Mouse (Mus musculus) spleen, adult 2 months (tissue): ENCODE measurements around the gene Clint1. TPM values are rescaled to one million over a fixed set of nuclear protein-coding genes. Genes with fewer than 3 reads are reported as not detected.

Experiments used
- DNase-seq, 2 experiments: peaks; one replicate each; pipeline versions ENCODE4 v3.0.0 to v3.0.0-alpha.2; 2012 to 2021; ENCODE audit warnings: low spot score in 2 of 2, low read depth in 1 of 2
- H3K27ac ChIP-seq: fragments of 200-500 bp; 2 replicates; pipeline ENCODE4 v1.5.1; 2012; ENCODE audit warnings: low read length, inconsistent platforms; ENCODE audit not compliant: insufficient read depth
- H3K27me3 ChIP-seq: fragments of 200-500 bp; 2 replicates; pipeline ENCODE4 v1.6.1; 2012; ENCODE audit warnings: mild to moderate bottlenecking, moderate library complexity, low read length, inconsistent platforms; ENCODE audit not compliant: control insufficient read depth, insufficient read depth
- H3K36me3 ChIP-seq: fragments of 200-500 bp; 2 replicates; pipeline ENCODE4 v1.6.1; 2012; ENCODE audit warnings: mild to moderate bottlenecking, low read length, inconsistent platforms; ENCODE audit not compliant: control insufficient read depth, insufficient read depth
- H3K4me1 ChIP-seq: fragments of 200-500 bp; 2 replicates; pipeline ENCODE4 v1.6.1; 2011; ENCODE audit warnings: inconsistent platforms; ENCODE audit not compliant: control insufficient read depth, insufficient read depth, insufficient read length
- H3K4me3 ChIP-seq: fragments of 200-500 bp; 2 replicates; pipeline ENCODE4 v1.5.1; 2011; ENCODE audit warnings: mild to moderate bottlenecking, inconsistent platforms; ENCODE audit not compliant: insufficient read depth, insufficient read length; ENCODE audit errors: extremely low read depth
- CTCF ChIP-seq: fragments of 200-500 bp; IDR thresholded peaks from 2 replicates; pipeline ENCODE4 v1.5.1; 2011; ENCODE audit warnings: mild to moderate bottlenecking, inconsistent platforms; ENCODE audit not compliant: insufficient read depth, insufficient read length, insufficient replicate concordance; ENCODE audit errors: extremely low read depth
- POLR2A ChIP-seq: fragments of 200-500 bp; IDR thresholded peaks from 2 replicates; pipeline ENCODE4 v1.6.1; 2011; ENCODE audit warnings: low read depth, low read length, inconsistent platforms
- WGBS: fragments of 180-500 bp; shearing (Covaris S2); methylation state at CpG from one replicate; pipeline ENCODE4 v1.1.7; 2018; 5-methylcytosine and 5-hydroxymethylcytosine counted together
- polyA plus RNA-seq: library from polyadenylated mRNA; depleted of rRNA; stranded (reverse); fragments of >200 nt; gene quantifications from 2 replicates; pipeline ENCODE4 v1.2.3, GENCODE M21; 2012

The Clint1 gene
- polyA plus RNA-seq, 1 experiment = 41.1 TPM

DNA sequence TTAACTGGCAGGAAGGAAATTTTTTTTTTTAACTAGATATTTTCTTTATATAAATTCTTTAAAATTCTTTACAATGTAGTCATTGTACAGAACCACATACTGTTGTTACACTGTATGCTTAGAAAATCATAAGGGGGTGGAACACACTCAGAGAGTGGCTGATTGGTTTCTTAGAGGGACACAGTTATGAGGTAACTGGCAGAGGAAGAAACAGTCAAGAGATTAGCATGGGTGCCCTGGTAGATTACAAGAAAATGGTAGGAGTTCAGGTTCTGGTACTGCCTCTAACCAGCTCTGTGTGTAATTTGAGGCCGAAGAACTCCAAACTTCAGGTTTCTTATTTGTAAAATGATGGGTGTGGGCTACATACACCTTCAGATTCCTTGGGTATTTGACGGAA lies 2.1 kb downstream of the Clint1 start:
- TF ChIP-seq POLR2A = no peak
- no peak for TF ChIP-seq CTCF
- Histone ChIP-seq H3K36me3 (peaks cover 1% of the 10 kb centered on the region; the same call in 1 of the 2 replicates), H3K27me3 (no peaks in the 10 kb centered on the region), H3K27ac (no peak overlapping the region), H3K4me1 (peaks cover 7% of the 10 kb centered on the region), H3K4me3 (no peak overlapping the region)
- 91% methylated on average over 2 of the region's 2 CpGs for WGBS
- no peak for DNase-seq

DNA sequence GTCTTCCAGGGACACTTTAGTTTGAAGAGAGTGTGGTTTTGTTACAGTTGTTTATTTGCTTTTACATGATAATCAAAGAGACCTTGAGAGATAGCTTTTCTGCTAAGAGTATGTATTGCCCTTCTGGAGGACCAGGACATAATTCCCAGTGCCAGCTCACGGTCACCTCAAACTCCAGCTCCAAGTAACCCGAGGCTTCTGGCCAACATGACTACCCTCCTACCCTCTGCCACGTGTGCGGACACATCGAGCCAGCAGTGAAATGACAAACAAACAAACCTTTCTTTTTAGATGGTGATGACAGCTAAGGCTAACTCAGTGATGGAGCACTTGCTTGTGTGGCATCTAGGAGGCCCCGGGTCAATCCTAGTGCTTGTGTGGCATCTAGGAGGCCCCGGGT lies 2.5 kb downstream of the Clint1 start:
- no peak for DNase-seq
- Histone ChIP-seq H3K27ac (no peak overlapping the region), H3K4me1 (peaks cover 7% of the 10 kb centered on the region), H3K4me3 (no peak overlapping the region), H3K36me3 (peaks cover 1% of the 10 kb centered on the region; the same call in 1 of the 2 replicates), H3K27me3 (no peaks in the 10 kb centered on the region)
- TF ChIP-seq POLR2A (no peak), CTCF (no peak)
- WGBS = 86% methylated on average over 7 of the region's 7 CpGs

DNA sequence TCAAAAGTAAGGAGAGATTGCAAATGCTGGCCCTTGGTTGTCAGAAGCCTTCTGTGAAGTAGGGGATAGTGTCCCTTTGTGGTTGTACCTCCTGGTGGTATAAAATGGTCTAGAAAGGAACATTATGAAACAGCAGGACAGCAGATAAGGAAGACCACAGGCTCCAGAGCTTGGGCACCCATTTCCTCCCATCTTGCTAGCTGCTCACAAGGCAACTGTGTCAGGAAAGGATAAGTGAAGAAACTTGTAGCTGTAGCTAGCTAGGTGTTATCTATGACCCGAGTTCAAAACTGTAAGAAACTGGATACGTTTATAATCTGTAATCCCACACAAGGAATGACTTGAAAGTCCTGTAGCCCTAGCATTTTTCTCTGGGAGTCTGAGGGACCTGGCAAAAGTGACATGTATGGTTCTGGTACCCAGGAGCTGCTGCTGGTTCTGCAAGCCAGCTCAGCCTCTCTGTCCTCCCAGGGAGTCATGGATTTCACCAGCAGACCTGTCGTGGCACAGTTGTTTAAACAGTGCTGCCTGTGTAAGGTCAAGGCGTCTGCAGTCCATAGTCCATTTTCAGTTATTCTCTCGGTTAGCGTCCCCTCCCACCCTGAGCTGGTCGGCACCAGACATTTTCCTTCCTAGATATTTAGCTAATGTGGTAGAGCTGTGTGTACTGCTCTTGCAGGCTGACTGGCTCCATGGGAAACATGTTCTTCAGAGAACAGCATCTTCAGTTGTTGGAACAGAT lies 3.7 kb downstream of the Clint1 start:
- TF ChIP-seq POLR2A (no peak), CTCF (no peak)
- Histone ChIP-seq H3K4me3 (no peak overlapping the region), H3K27ac (no peak overlapping the region), H3K27me3 (no peaks in the 10 kb centered on the region), H3K36me3 (peaks cover 1% of the 10 kb centered on the region; the same call in 1 of the 2 replicates), H3K4me1 (peaks cover 3% of the 10 kb centered on the region)
- WGBS = 53% methylated on average over 7 of the region's 7 CpGs
- no peak for DNase-seq

DNA sequence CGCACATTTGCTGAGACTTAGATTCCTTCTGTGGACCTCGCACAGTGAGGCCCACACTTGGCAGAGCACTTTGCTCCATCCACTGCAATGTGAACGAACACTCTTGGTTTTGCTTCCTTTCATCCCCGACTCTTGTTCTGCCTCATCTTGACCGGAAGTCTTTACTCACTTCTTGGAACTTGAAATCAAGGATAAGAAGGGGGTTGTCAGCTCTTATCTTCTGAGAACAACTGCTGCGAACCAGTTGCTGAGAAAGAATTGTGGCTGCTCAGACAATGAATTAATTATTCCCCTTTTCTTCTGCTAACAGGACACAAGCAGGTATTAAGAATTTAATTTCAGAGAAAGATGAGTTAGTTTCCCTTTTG lies 4.3 kb downstream of the Clint1 start:
- Histone ChIP-seq H3K4me1 (peaks cover 4% of the 10 kb centered on the region), H3K36me3 (peaks cover 1% of the 10 kb centered on the region; the same call in 1 of the 2 replicates), H3K4me3 (no peak overlapping the region), H3K27ac (no peak overlapping the region), H3K27me3 (no peaks in the 10 kb centered on the region)
- WGBS = 64% methylated on average over 6 of the region's 6 CpGs
- DNase-seq = no peak
- TF ChIP-seq CTCF = no peak

DNA sequence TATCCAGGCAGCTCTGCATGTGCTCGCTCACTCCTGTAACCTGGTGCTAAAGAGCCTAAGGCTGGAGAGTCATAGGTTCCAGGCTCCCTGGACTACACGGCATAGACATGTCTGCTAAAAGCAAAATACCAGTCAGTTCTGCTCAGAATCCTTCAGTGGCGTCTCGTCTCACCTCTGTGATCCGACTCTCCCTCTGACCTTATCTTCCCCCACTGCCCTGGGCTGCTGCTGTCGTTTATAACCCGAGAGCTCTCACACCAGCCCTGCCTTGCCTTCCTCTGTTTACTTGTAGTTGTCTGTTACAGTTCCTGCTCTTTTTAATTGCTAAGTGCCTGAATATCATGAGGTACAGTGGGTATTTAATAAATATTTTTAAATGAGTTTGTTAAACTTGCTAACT lies 9.5 kb downstream of the Clint1 start:
- Histone ChIP-seq H3K36me3 (0 out of 2 replicates have a peak, but pooled peaks cover 1% of the 10 kb centered on the region), H3K27ac (no peak overlapping the region), H3K4me1 (peaks cover 5% of the 10 kb centered on the region)

DNA sequence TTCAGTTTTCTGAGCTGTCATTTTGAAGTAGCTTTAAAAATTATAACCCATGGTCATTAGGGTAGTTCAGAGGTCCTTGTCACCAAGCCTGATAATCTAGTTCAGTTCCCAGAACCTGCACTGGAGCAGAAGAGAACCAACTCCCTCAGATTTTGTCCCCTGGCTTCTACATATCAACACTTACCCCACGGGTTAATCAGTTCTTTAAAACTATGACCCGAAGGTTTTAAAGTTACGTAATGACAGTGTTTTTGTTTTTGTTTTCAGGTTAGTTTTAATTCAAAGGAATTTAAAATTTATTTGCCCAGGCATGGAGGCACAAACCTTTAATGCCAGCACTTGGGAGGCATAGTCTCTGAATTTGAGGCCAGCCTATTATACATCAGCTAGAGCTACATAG lies 12.6 kb downstream of the Clint1 start:
- Histone ChIP-seq H3K4me1 (peaks cover 5% of the 10 kb centered on the region; the same call in 1 of the 2 replicates), H3K27ac (no peak overlapping the region), H3K27me3 (no peaks in the 10 kb centered on the region), H3K4me3 (no peak overlapping the region), H3K36me3 (no peaks in the 10 kb centered on the region)
- no peak for DNase-seq
- 87% methylated on average over 3 of the region's 3 CpGs for WGBS
- TF ChIP-seq CTCF (no peak), POLR2A (no peak)

More for the DNA sequence above, 9.5 kb downstream of the Clint1 start:
- no peak for DNase-seq
- Histone ChIP-seq H3K4me3 (no peak overlapping the region), H3K27me3 (no peaks in the 10 kb centered on the region)
- TF ChIP-seq CTCF = no peak
- no peak for TF ChIP-seq POLR2A
- WGBS = 80% methylated on average over 7 of the region's 7 CpGs

DNA sequence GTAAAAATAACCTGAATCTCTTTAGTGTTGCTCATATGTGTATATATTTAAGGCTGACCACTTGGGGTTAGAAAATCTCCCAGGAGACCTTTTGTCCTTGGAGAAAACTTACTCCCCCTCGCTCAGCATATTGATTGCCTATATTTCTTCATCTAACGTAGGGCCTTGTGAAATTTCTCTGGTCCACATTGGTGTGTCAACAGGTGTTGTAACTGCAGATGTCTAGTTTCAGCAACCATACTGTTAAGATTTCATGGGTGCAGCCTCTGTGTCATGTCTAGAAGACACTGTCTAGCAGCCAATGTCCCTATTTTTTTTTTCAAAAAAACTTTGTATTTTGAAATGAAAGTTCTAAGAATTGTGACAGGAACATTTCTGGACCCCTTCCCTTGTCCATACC lies 14.0 kb downstream of the Clint1 start:
- Histone ChIP-seq H3K36me3 (peaks cover 1% of the 10 kb centered on the region; the same call in 1 of the 2 replicates), H3K4me3 (no peak overlapping the region), H3K4me1 (peaks cover 8% of the 10 kb centered on the region; the same call in 1 of the 2 replicates), H3K27ac (no peak overlapping the region), H3K27me3 (no peaks in the 10 kb centered on the region)
- no peak for TF ChIP-seq POLR2A
- DNase-seq = no peak
- 98% methylated on average over 2 of the region's 2 CpGs for WGBS
